Mouse (Mus musculus): ENCODE data around the gene Enox1.
A peak's percentile ranks its signal among the peaks of the same experiment; 100 is the strongest.

Enox1 gene

GRCm38 (mm10) chr14:77707279-77707678 lies 550.7 kb downstream of the Enox1 start:
- no peak for DNase-seq

- DNase-seq: no peak
Measured at GRCm38 (mm10) chr14:77708354-77709150, 552.0 kb downstream of the Enox1 start.

- peak; percentile 42 for DNase-seq
Measured at GRCm38 (mm10) chr14:77714931-77715535, 558.5 kb downstream of the Enox1 start.

DNA sequence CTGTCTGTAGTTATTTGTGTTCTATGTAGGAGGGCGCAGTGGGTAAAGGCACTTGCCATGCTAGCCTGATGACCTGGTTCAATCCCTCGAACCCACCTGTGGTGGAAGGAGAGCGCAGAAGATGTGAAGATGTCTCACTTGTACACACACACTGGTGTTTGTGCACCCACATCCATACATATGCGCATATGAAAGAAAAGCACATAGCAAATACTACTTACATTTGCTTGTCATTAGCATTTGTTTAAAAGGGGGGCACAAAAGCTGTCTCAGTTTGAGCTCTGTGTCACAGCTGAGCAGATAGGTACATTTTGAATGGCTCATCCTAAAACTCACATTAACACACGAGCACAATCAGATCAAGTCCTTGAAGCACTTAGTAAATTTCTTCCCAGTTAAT lies 560.4 kb downstream of the Enox1 start:
- DNase-seq: no peak

- DNase-seq: peak; percentile 48
Measured at GRCm38 (mm10) chr14:77718814-77719213, 562.3 kb downstream of the Enox1 start.

GRCm38 (mm10) chr14:77738056-77738455 lies 581.5 kb downstream of the Enox1 start:
- no peak for DNase-seq

- DNase-seq: peak; percentile 25
Measured at GRCm38 (mm10) chr14:77738751-77739365, 582.3 kb downstream of the Enox1 start.

DNA sequence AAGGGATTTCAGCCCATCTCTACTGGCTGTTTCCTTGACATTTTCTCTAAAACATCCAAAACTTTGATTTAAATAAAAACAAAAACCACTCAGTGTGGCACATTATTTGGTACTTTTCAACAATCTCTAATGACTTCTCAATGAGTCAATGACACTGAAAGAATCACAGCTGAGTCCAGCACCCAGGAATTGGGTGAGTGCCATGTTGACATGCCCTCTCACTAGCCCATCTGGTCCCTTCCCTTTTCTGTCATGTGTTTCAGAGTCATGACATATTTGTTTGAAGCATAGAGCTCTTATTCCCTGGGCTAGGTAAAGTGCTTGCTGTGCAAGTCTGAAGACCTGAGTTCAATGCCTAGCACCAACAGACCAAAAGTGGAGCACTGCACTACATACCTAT lies 582.8 kb downstream of the Enox1 start:
- DNase-seq: no peak

- no peak for DNase-seq
Measured at GRCm38 (mm10) chr14:77744638-77745240, 588.2 kb downstream of the Enox1 start.

GRCm38 (mm10) chr14:77748920-77749319 lies 592.4 kb downstream of the Enox1 start:
- no peak for DNase-seq
